Mouse (Mus musculus) CD8-positive naive resting alpha-beta T cell, adult 2 months (primary cell): Measurements from ENCODE around the gene Fam126b.
"Not testable (repeated sequence)": the region's sequence is repeated elsewhere in the genome, so short reads cannot be mapped to it uniquely, and the experiment has no call there.

Experiments used
- DNase-seq, 2 experiments: peaks; one replicate each; pipeline ENCODE4 v3.0.0; 2022; ENCODE audit warnings: low read depth in 2 of 2, low spot score in 2 of 2

The Fam126b gene

GRCm38 (mm10) chr1:58570437-58570836 is 15.7 kb downstream of the Fam126b start:
- no peak for DNase-seq

GRCm38 (mm10) chr1:58568456-58569130 is 17.5 kb downstream of the Fam126b start:
- no peak for DNase-seq

GRCm38 (mm10) chr1:58566621-58567020 is 19.5 kb downstream of the Fam126b start:
- no peak for DNase-seq

- no peak for DNase-seq
Observed at GRCm38 (mm10) chr1:58564981-58565380, 21.1 kb downstream of the Fam126b start.

GRCm38 (mm10) chr1:58562455-58562854 is 23.7 kb downstream of the Fam126b start:
- DNase-seq = peak; percentile 49 to 71

GRCm38 (mm10) chr1:58560370-58560769 is 25.8 kb downstream of the Fam126b start:
- not testable (repeated sequence) for DNase-seq

GRCm38 (mm10) chr1:58541386-58541785 is 44.7 kb downstream of the Fam126b start:
- no peak for DNase-seq

- no peak for DNase-seq
Observed at GRCm38 (mm10) chr1:58507249-58507648, 78.9 kb downstream of the Fam126b start.

GRCm38 (mm10) chr1:58504577-58505254 is 81.4 kb downstream of the Fam126b start, which contains the start of gene Orc2:
Orc2 (minus strand) TSS chr1:58505109.
- peak; percentile 85 to 86 for DNase-seq

GRCm38 (mm10) chr1:58503793-58504370 is 82.2 kb downstream of the Fam126b start:
- DNase-seq = no peak

GRCm38 (mm10) chr1:58503134-58503533 is 83.0 kb downstream of the Fam126b start:
- no peak for DNase-seq

- DNase-seq = no peak
Observed at GRCm38 (mm10) chr1:58498758-58499157, 87.4 kb downstream of the Fam126b start.

- DNase-seq = no peak
Observed at GRCm38 (mm10) chr1:58497678-58498077, 88.4 kb downstream of the Fam126b start.

GRCm38 (mm10) chr1:58495603-58496002 is 90.5 kb downstream of the Fam126b start:
- no peak for DNase-seq

GRCm38 (mm10) chr1:58482647-58483046 is 103.5 kb downstream of the Fam126b start:
- no peak for DNase-seq

GRCm38 (mm10) chr1:58475662-58476061 is 110.5 kb downstream of the Fam126b start:
- DNase-seq = no peak
